Mouse (Mus musculus): ENCODE data around the gene Rps18. TPM values are rescaled to one million over a fixed set of nuclear protein-coding genes. Genes with fewer than 3 reads are reported as not detected.
"Not testable (repeated sequence)": the region's sequence is repeated elsewhere in the genome, so short reads cannot be mapped to it uniquely, and the experiment has no call there.

Rps18 gene
- total RNA-seq, 2 experiments from 2014 or later = 282 to 369 TPM

GRCm38 (mm10) chr17:33972691-33973090 is 16.9 kb upstream of the Rps18 start:
- DNase-seq = no peak
- intact Hi-C loops (cut with DNase I) = no loop called here

- no peak for DNase-seq
- intact Hi-C loops (cut with DNase I) = loop anchor here (1.0 kb wide), 1 partner anchor 1333 kb away; no protein-coding TSS in a partner anchor
These were observed 13.6 kb upstream of the Rps18 start for GRCm38 (mm10) chr17:33969394-33969793.

GRCm38 (mm10) chr17:33968927-33969326 is 13.1 kb upstream of the Rps18 start:
- intact Hi-C loops (cut with DNase I) = loop anchor here (1.0 kb wide), 2 partner anchors 13 to 1333 kb away; no protein-coding TSS in a partner anchor
- no peak for DNase-seq

GRCm38 (mm10) chr17:33968489-33968888 is 12.7 kb upstream of the Rps18 start:
- intact Hi-C loops (cut with DNase I) = loop anchor here (1.0 kb wide), 1 partner anchor 14 kb away; no protein-coding TSS in a partner anchor
- peak; percentile 68 to 83 for DNase-seq

- intact Hi-C loops (cut with DNase I) = loop anchor here (1.0 kb wide), 1 partner anchor 1338 kb away; no protein-coding TSS in a partner anchor
- no peak for DNase-seq
These were observed 10.2 kb upstream of the Rps18 start for GRCm38 (mm10) chr17:33965846-33966550.

GRCm38 (mm10) chr17:33965082-33965845 is 9.5 kb upstream of the Rps18 start:
- no peak for DNase-seq
- intact Hi-C loops (cut with DNase I) = loop anchor here (1.0 kb wide), 1 partner anchor 1339 kb away; no protein-coding TSS in a partner anchor

- no peak for DNase-seq
- intact Hi-C loops (cut with DNase I) = no loop called here
These were observed 7.1 kb upstream of the Rps18 start for GRCm38 (mm10) chr17:33962876-33963275.

- intact Hi-C loops (cut with DNase I) = loop anchor here (2.0 kb wide), 1 partner anchor 61 kb away; no protein-coding TSS in a partner anchor
- no peak for DNase-seq
These were observed 4.1 kb upstream of the Rps18 start for GRCm38 (mm10) chr17:33959948-33960347.

- DNase-seq = peak in 1 of 2 experiments; percentile 15
- intact Hi-C loops (cut with DNase I) = loop anchor here (2.0 kb wide), 1 partner anchor 62 kb away; no protein-coding TSS in a partner anchor
These were observed 3.3 kb upstream of the Rps18 start for GRCm38 (mm10) chr17:33959135-33959534.

- intact Hi-C loops (cut with DNase I) = loop anchor here (2.0 kb wide), 1 partner anchor 62 kb away; no protein-coding TSS in a partner anchor
- DNase-seq = peak in 1 of 2 experiments; percentile 11
These were observed 2.6 kb upstream of the Rps18 start for GRCm38 (mm10) chr17:33958451-33958850.

GRCm38 (mm10) chr17:33957493-33957892 is 1.7 kb upstream of the Rps18 start:
- DNase-seq = no peak
- intact Hi-C loops (cut with DNase I) = no loop called here

- no peak for DNase-seq
- intact Hi-C loops (cut with DNase I) = no loop called here
These were observed 535 bp upstream of the Rps18 start for GRCm38 (mm10) chr17:33956336-33956735.

GRCm38 (mm10) chr17:33954646-33955554 is 901 bp downstream of the Rps18 start:
- intact Hi-C loops (cut with DNase I) = loop anchor here (2.0 kb wide), 1 partner anchor 14 kb away; the partner anchor contains the start of genes Pfdn6 and Wdr46
- DNase-seq = no peak

GRCm38 (mm10) chr17:33953961-33954565 is 1.7 kb downstream of the Rps18 start:
- DNase-seq = no peak
- intact Hi-C loops (cut with DNase I) = loop anchor here (2.0 kb wide), 1 partner anchor 13 kb away; the partner anchor contains the start of genes Pfdn6 and Wdr46

- intact Hi-C loops (cut with DNase I) = no loop called here
- no peak for DNase-seq
These were observed 2.5 kb downstream of the Rps18 start for GRCm38 (mm10) chr17:33953310-33953709.

- intact Hi-C loops (cut with DNase I) = no loop called here
- DNase-seq = no peak
These were observed 2.9 kb downstream of the Rps18 start for GRCm38 (mm10) chr17:33952879-33953278.

- intact Hi-C loops (cut with DNase I); DNase-seq: not testable (repeated sequence)
These were observed 3.8 kb downstream of the Rps18 start for GRCm38 (mm10) chr17:33952015-33952414.

- peak; percentile 52 to 59 for DNase-seq
- intact Hi-C loops (cut with DNase I) = no loop called here
These were observed 4.5 kb downstream of the Rps18 start, which contains the start of gene B3galt4 for GRCm38 (mm10) chr17:33951021-33951946. B3galt4 (minus strand) TSS chr17:33951488.

Measured in gastrocnemius, postnatal 36 days (tissue).